Mouse (Mus musculus) heart, embryonic 16.5 days (tissue): Measurements from ENCODE around the gene Dip2c. TPM values are rescaled to one million over a fixed set of nuclear protein-coding genes. Genes with fewer than 3 reads are reported as not detected.

Source experiments
- ATAC-seq: fragments of 200-750 bp; cut with Nextera tagmentation; replicated peaks from 2 replicates; pipeline ENCODE4 v1.8.0; 2017; ENCODE audit warnings: moderate number of reproducible peaks; ENCODE audit not compliant: insufficient read depth, low FRiP score; ENCODE audit errors: extremely low read depth
- H3K27ac ChIP-seq: fragments of 300-500 bp; sonication (generic); 2 replicates; pipeline ENCODE4 v1.5.1; 2014; ENCODE audit warnings: mild to moderate bottlenecking, low read length, control low read depth, moderate library complexity
- H3K27me3 ChIP-seq: fragments of 300-500 bp; sonication (generic); 2 replicates; pipeline ENCODE4 v1.6.1; 2014; ENCODE audit warnings: low read length, mixed read lengths; ENCODE audit not compliant: control insufficient read depth, insufficient read depth
- H3K36me3 ChIP-seq: fragments of 300-500 bp; sonication (generic); 2 replicates; pipeline ENCODE4 v1.6.1; 2014; ENCODE audit not compliant: control insufficient read depth, insufficient read depth
- H3K4me1 ChIP-seq: fragments of 300-500 bp; sonication (generic); 2 replicates; pipeline ENCODE4 v1.6.1; 2014; ENCODE audit warnings: low read length, mixed read lengths; ENCODE audit not compliant: control insufficient read depth, insufficient read depth
- H3K4me2 ChIP-seq: fragments of 300-500 bp; sonication (generic); 2 replicates; pipeline ENCODE4 v1.6.1; 2014; ENCODE audit warnings: low read depth, mild to moderate bottlenecking, control low read depth, low read length
- H3K4me3 ChIP-seq: fragments of 300-500 bp; sonication (generic); 2 replicates; pipeline ENCODE4 v1.5.1; 2014; ENCODE audit warnings: mild to moderate bottlenecking, control low read depth, low read length
- H3K9ac ChIP-seq: fragments of 300-500 bp; sonication (generic); 2 replicates; pipeline ENCODE4 v1.6.1; 2014; ENCODE audit warnings: low read length, control low read depth
- H3K9me3 ChIP-seq: fragments of 300-500 bp; sonication (generic); replicated peaks from 2 replicates; pipeline ENCODE4 v1.6.1; 2016; ENCODE audit warnings: low read length; ENCODE audit not compliant: control insufficient read depth
- WGBS: fragments of 180-500 bp; shearing (Covaris S2); extraction: QIAGEN DNeasy Blood & Tissue Kit; methylation state at CpG from one replicate; pipeline ENCODE4 v1.1.7; 2014; 5-methylcytosine and 5-hydroxymethylcytosine counted together
- polyA plus RNA-seq: library from polyadenylated mRNA; unstranded; fragments of >200 nt; fragmentation: Nextera tagmentation; extraction: Ambion mirVana; gene quantifications from 2 replicates; pipeline ENCODE4 v1.2.1, GENCODE M21; 2015

The Dip2c gene
- polyA plus RNA-seq, 1 experiment from 2014 or later = 5.6 TPM

DNA sequence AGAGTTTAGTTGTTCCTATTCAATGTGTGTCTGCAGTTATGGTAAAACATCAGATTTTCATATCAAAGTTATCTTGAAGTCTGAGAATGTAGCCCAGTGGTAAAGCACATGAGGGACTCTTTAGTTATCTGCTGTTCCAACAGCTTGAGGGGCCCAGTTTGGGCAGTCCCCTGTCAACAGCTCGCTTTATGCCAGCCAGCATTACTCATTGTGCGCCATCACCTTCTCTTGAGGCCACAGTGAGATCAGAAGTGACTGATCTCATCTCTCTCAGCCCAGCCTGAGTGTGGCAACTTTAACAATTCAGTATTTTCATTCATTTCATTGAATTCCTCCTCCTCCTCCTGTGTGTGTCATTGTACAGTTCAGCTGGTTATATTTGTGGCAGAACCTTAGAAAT lies 359.6 kb downstream of the Dip2c start:
- H3K4me3 ChIP-seq = no peak overlapping the region
- H3K4me2 ChIP-seq = no peak overlapping the region
- 48% methylated on average over 2 of the region's 2 CpGs for WGBS
- no peak overlapping the region for H3K9ac ChIP-seq
- 0 out of 2 replicates have a peak, but pooled peaks have one; percentile 45 for ATAC-seq
- H3K27me3 ChIP-seq = no peaks in the 10 kb centered on the region
- peaks cover 2% of the 10 kb centered on the region; the same call in 1 of the 2 replicates for H3K36me3 ChIP-seq
- no peak overlapping the region for H3K27ac ChIP-seq
- no peaks in the 10 kb centered on the region for H3K9me3 ChIP-seq
- peaks cover 8% of the 10 kb centered on the region for H3K4me1 ChIP-seq

DNA sequence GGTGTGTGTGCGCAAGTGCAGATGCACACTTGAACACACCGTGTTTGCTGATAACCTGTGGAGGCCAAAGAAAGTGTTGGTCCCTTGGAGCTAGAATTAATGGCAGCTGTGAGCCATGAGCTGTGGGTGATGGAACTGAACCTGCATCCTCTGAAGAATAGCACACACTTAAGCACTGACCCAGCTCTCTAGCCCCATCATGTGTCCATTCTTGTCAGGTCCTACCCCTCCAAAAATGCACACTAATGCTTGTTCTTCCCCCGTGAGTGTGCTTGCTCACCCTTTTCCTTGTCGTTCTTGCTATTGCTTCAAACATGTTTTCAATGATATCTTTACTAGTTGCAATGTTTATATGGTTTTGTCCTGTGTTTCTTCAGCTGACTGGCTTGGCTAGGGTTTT lies 360.2 kb downstream of the Dip2c start:
- WGBS = 56% methylated on average over 4 of the region's 4 CpGs
- H3K4me3 ChIP-seq = no peak overlapping the region
- peaks cover 2% of the 10 kb centered on the region; the same call in 1 of the 2 replicates for H3K36me3 ChIP-seq
- no peak overlapping the region for H3K4me2 ChIP-seq
- no peaks in the 10 kb centered on the region for H3K27me3 ChIP-seq
- no peak overlapping the region for H3K9ac ChIP-seq
- H3K9me3 ChIP-seq = no peaks in the 10 kb centered on the region
- peaks cover 8% of the 10 kb centered on the region for H3K4me1 ChIP-seq
- ATAC-seq = no peak
- H3K27ac ChIP-seq = no peak overlapping the region

DNA sequence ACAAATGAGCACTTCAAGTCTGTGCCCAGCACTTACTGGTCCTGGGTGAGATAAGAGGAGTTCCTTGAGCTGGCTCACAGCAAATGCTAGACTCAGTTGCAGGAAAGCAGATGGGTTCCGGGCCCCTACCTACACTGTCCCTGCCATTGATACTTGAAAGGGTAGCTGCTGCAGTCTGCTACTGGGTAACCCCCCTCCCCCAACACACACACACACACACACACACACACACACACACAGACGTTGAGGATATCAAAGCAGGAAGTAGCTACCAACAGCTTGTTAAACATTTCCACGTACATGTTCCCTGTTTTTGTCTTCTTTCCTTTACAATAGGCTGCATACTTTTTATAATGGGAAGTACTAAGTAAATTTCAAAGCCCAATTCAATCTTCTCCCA lies 361.6 kb downstream of the Dip2c start:
- no peak overlapping the region for H3K4me2 ChIP-seq
- H3K4me3 ChIP-seq = no peak overlapping the region
- H3K36me3 ChIP-seq = peaks cover 2% of the 10 kb centered on the region; the same call in 1 of the 2 replicates
- no peaks in the 10 kb centered on the region for H3K27me3 ChIP-seq
- no peak for ATAC-seq
- no peaks in the 10 kb centered on the region for H3K9me3 ChIP-seq
- WGBS = 46% methylated on average over 3 of the region's 3 CpGs
- peaks cover 8% of the 10 kb centered on the region for H3K4me1 ChIP-seq
- H3K27ac ChIP-seq = no peak overlapping the region
- no peak overlapping the region for H3K9ac ChIP-seq

DNA sequence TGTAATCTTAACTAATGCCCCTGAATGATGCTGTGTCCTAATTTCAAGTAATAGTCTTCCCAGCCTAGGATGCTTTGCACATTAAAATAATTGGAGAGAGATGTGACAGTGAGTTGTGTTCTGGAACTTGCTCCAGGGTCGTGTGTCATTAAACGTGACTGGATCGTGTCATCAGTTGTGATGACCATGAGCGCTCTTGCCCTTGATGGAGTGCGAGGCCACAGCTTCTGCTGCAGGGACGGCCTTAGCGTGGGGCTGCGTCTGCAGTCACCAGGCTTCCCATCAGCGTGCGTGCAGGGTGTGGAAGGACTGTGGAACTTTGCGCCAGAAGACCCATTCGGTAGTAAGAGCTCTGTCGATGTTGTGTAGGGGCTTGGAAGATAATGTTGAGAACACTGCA lies 372.4 kb downstream of the Dip2c start:
- no peak overlapping the region for H3K4me3 ChIP-seq
- ATAC-seq = no peak
- no peak overlapping the region for H3K9ac ChIP-seq
- H3K9me3 ChIP-seq = no peaks in the 10 kb centered on the region
- H3K4me2 ChIP-seq = no peak overlapping the region
- no peaks in the 10 kb centered on the region for H3K36me3 ChIP-seq
- no peak overlapping the region for H3K27ac ChIP-seq
- H3K4me1 ChIP-seq = no peaks in the 10 kb centered on the region
- no peaks in the 10 kb centered on the region for H3K27me3 ChIP-seq
- 91% methylated on average over 13 of the region's 13 CpGs for WGBS

DNA sequence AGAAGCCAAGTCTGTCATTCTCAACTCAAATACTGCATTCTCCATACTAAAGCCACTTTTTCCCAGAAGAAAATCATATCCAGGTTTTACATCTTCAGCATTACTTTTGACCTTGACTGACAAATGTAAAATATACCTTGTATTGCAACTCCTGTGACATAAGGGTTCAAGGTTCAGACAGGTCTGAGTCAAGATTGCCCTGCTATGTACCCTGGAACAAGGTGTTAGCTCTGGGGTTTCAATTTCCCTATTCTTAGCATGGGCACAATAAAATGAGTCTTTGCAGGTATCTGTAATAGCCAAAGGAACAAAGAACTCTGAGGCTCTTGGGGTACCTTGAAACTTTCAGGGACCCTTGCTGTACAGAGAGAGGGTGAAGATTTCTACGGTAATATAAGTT lies 373.6 kb downstream of the Dip2c start:
- 81% methylated on average over 1 of the region's 1 CpGs for WGBS
- Histone ChIP-seq H3K27me3 (no peaks in the 10 kb centered on the region), H3K4me2 (no peak overlapping the region), H3K4me1 (no peaks in the 10 kb centered on the region), H3K4me3 (no peak overlapping the region), H3K9me3 (no peaks in the 10 kb centered on the region), H3K9ac (no peak overlapping the region), H3K27ac (no peak overlapping the region), H3K36me3 (no peaks in the 10 kb centered on the region)
- ATAC-seq = no peak

DNA sequence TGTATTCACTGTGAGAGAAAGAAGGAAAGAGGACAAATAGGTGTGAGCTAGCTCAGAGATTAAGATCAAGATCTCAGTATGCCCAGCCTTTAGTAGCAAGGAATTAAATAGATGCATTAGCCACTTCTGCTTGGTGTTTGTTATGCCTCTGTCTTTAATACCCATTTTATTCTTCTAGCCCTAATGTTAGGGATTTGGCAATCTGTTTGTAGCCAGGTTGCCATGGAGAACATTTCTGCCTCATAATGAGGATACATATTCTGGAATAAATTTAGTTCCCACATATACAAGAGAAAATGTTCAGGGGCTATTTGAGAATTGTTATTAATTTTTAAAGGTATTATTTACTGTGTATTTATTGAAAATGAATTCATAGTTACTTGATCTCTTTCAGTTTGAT lies 374.3 kb downstream of the Dip2c start:
- ATAC-seq = no peak
- Histone ChIP-seq H3K4me1 (no peaks in the 10 kb centered on the region), H3K9me3 (no peaks in the 10 kb centered on the region), H3K27me3 (no peaks in the 10 kb centered on the region), H3K9ac (no peak overlapping the region), H3K27ac (no peak overlapping the region), H3K4me3 (no peak overlapping the region), H3K4me2 (no peak overlapping the region), H3K36me3 (no peaks in the 10 kb centered on the region)

DNA sequence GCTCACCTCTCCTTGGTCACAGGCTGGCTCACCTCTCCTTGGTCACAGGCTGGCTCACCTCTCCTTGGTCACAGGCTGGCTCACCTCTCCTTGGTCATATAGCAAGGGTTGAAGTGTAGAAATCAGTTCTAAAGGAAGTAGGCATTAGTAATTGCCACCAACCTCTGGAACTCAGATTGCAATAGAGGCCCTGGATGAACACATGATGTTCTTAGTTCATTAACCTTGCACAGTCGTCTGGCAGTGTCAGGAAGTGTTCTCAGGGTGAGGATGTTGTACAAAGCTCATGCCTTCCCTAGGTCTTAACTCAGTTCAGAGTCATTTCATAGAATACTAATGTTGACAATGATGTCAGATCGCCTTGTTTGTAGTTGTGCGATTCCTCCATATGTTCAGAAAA lies 376.7 kb downstream of the Dip2c start:
- WGBS = 83% methylated on average over 3 of the region's 3 CpGs
- Histone ChIP-seq H3K4me1 (no peaks in the 10 kb centered on the region), H3K4me3 (no peak overlapping the region)

DNA sequence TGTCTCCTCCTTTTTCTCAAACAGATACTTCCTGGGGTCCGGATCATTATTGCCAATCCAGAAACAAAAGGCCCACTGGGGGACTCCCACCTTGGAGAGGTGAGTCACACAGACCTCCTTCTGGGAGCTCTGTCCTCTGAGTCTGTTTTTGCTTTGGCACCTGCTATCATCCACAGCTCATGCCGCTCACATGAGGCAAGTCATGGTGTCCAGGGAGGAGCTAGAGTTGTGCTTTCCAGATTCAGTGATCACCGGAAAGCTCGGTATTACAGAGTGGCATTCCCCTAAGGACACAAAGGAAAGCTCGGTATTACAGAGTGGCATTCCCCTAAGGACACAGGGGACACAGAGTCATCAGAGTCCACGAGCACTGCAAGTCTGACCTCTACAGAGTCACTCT lies 380.3 kb downstream of the Dip2c start:
- ATAC-seq = no peak
- 89% methylated on average over 6 of the region's 6 CpGs for WGBS
- H3K27me3 ChIP-seq = no peaks in the 10 kb centered on the region
- H3K4me3 ChIP-seq = no peak overlapping the region
- H3K9me3 ChIP-seq = no peaks in the 10 kb centered on the region
- H3K9ac ChIP-seq = no peak overlapping the region
- H3K4me2 ChIP-seq = no peak overlapping the region
- H3K4me1 ChIP-seq = no peaks in the 10 kb centered on the region
- peaks cover 35% of the 10 kb centered on the region for H3K36me3 ChIP-seq
- no peak overlapping the region for H3K27ac ChIP-seq

More for the DNA sequence above, 376.7 kb downstream of the Dip2c start:
- Histone ChIP-seq H3K9me3 (no peaks in the 10 kb centered on the region), H3K9ac (no peak overlapping the region), H3K4me2 (no peak overlapping the region), H3K36me3 (peaks cover 11% of the 10 kb centered on the region; the same call in 1 of the 2 replicates), H3K27me3 (no peaks in the 10 kb centered on the region), H3K27ac (no peak overlapping the region)
- ATAC-seq = no peak

DNA sequence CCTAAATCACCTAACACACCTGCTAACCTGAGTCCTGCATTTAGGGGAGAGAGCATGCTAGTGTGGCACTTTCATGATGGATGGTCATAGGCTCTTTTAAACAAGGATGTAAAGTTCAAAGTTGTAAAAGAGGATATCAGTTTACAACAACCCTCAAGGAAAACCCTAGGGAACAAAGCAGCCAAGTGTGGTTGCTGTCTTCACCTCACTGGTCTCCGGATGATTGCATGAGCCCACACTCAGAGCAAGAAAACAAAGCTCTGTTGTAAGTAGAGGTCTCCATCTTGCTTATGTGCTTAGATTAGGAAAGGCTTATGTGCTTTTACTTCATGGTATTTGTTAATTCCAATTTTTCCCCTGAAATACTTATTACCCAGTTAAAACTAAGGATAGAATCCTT lies 384.4 kb downstream of the Dip2c start:
- peaks cover 42% of the 10 kb centered on the region for H3K36me3 ChIP-seq
- no peak overlapping the region for H3K4me3 ChIP-seq
- 66% methylated on average over 1 of the region's 1 CpGs for WGBS
- no peak overlapping the region for H3K4me2 ChIP-seq
- no peaks in the 10 kb centered on the region for H3K27me3 ChIP-seq
- no peak overlapping the region for H3K27ac ChIP-seq
- no peak overlapping the region for H3K9ac ChIP-seq
- no peaks in the 10 kb centered on the region for H3K4me1 ChIP-seq
- no peak for ATAC-seq
- H3K9me3 ChIP-seq = no peaks in the 10 kb centered on the region

DNA sequence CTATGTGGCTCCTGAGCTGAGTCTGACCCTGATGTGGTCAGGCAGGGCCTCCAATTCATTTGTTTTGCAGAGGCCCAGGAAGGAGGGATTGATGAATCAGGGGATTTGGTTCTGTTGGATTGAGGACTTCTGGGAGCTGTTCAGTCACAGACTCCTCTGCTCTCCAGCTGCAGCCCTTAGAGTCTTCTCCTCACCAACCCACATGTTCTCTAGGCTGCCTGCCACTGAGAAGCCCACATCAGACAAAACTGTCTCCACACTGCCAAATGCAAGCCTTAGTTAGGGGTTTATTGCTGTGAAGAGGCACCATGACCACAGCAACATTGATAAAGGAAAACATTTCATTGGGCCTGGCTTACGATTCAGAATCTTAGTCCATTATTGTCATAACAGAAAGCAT lies 387.3 kb downstream of the Dip2c start:
- no peaks in the 10 kb centered on the region for H3K4me1 ChIP-seq
- 97% methylated on average over 1 of the region's 1 CpGs for WGBS

More for the DNA sequence above, 387.3 kb downstream of the Dip2c start:
- no peak for ATAC-seq
- Histone ChIP-seq H3K4me2 (no peak overlapping the region), H3K9ac (no peak overlapping the region), H3K9me3 (no peaks in the 10 kb centered on the region), H3K4me3 (no peak overlapping the region), H3K36me3 (peaks cover 30% of the 10 kb centered on the region), H3K27me3 (no peaks in the 10 kb centered on the region), H3K27ac (no peak overlapping the region)
